Mouse (Mus musculus) limb, embryonic 13.5 days (tissue): ENCODE measurements at regions not wholly inside any gene's neighbourhood (a gene's known extent, or its start where the extent isn't known, plus 50 kb on each side); places are given as distances from the start of the nearest gene placed in this dataset.

Experiments
- ATAC-seq: fragments of 200-750 bp; cut with Nextera tagmentation; 2 replicates; pipeline ENCODE4 v1.8.0; 2017; ENCODE audit warnings: low read depth, moderate number of reproducible peaks, moderate TSS enrichment; ENCODE audit not compliant: low FRiP score
- H3K27ac ChIP-seq: fragments of 300-500 bp; sonication (generic); 2 replicates; pipeline ENCODE4 v1.5.1; 2015; ENCODE audit warnings: inconsistent platforms, mild to moderate bottlenecking, moderate library complexity
- H3K27me3 ChIP-seq: fragments of 300-500 bp; sonication (generic); 2 replicates; pipeline ENCODE4 v1.6.1; 2015; ENCODE audit warnings: mild to moderate bottlenecking, inconsistent platforms
- H3K36me3 ChIP-seq: fragments of 300-500 bp; sonication (generic); 2 replicates; pipeline ENCODE4 v1.6.1; 2015; ENCODE audit warnings: inconsistent platforms, mild to moderate bottlenecking, moderate library complexity
- H3K4me1 ChIP-seq: fragments of 300-500 bp; sonication (generic); 2 replicates; pipeline ENCODE4 v1.6.1; 2015; ENCODE audit warnings: inconsistent platforms
- H3K4me2 ChIP-seq: fragments of 300-500 bp; sonication (generic); replicated peaks from 2 replicates; pipeline ENCODE4 v1.6.1; 2015; ENCODE audit warnings: inconsistent platforms, mild to moderate bottlenecking, moderate library complexity
- H3K4me3 ChIP-seq: fragments of 300-500 bp; sonication (generic); 2 replicates; pipeline ENCODE4 v1.5.1; 2015; ENCODE audit warnings: moderate library complexity, mild to moderate bottlenecking, inconsistent platforms
- H3K9ac ChIP-seq: fragments of 300-500 bp; sonication (generic); 2 replicates; pipeline ENCODE4 v1.6.1; 2015; ENCODE audit warnings: mild to moderate bottlenecking, inconsistent platforms
- H3K9me3 ChIP-seq: fragments of 300-500 bp; sonication (generic); 2 replicates; pipeline ENCODE4 v1.6.1; 2016; ENCODE audit warnings: inconsistent platforms
- WGBS: fragments of 180-500 bp; shearing (Covaris S2); methylation state at CpG from one replicate; pipeline ENCODE4 v1.1.7; 2015; 5-methylcytosine and 5-hydroxymethylcytosine counted together

GRCm38 (mm10) chr13:114681196-114681595, 136.8 kb upstream of the Mocs2 start:
- no peak overlapping the region for H3K9ac ChIP-seq
- no peak overlapping the region for H3K4me3 ChIP-seq
- no peak overlapping the region for H3K4me2 ChIP-seq
- 0 out of 2 replicates have a peak, but pooled peaks cover 3% of the 10 kb centered on the region for H3K4me1 ChIP-seq
- no peaks in the 10 kb centered on the region for H3K9me3 ChIP-seq
- H3K36me3 ChIP-seq, result no peaks in the 10 kb centered on the region
- no peaks in the 10 kb centered on the region for H3K27me3 ChIP-seq
- H3K27ac ChIP-seq, result no peak overlapping the region
- 78% methylated on average over 4 of the region's 4 CpGs for WGBS
- no peak for ATAC-seq

DNA sequence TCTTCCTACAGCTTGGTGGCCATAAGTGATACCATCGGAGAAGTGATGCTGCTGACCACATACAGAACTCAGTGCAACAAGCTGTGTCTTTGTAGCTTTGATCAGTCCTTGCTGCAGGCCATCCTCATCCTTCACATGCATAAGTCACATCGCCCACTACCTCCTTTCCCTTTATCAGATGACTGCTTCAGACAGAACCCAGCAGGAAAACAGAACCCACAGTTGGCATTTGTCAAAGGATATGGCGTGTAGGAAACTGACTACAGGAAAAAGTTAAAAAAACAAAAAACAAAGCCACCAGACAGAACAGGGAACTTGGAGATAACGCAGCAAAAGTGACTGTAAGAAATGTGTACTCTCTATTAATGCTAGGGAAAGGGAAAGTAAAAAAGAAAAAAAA, 136.1 kb upstream of the Mocs2 start:
- 90% methylated on average over 4 of the region's 4 CpGs for WGBS
- ATAC-seq, result no peak
- Histone ChIP-seq H3K27me3 (no peaks in the 10 kb centered on the region), H3K27ac (no peak overlapping the region), H3K4me3 (no peak overlapping the region), H3K9ac (no peak overlapping the region), H3K36me3 (no peaks in the 10 kb centered on the region), H3K4me2 (no peak overlapping the region), H3K4me1 (0 out of 2 replicates have a peak, but pooled peaks cover 3% of the 10 kb centered on the region), H3K9me3 (no peaks in the 10 kb centered on the region)

DNA sequence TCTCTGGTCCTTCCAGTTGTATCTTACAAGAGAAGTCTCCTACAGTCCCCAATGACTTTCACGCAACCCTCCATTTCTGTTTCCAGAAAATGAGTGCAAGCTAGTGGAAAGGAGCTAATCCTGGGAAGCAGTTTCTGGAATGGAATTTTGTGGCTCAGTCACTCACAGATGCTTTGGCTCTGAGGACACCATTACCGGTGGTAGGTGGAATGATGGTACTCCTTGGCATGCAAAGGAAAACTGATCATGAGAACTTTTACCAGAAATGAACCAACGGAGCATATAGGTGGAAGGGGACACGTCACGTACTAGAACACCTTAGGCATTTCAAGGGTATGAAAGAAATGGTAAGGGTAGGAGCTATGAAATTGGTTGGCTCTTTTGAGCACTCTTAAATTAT, 135.1 kb upstream of the Mocs2 start:
- no peaks in the 10 kb centered on the region for H3K36me3 ChIP-seq
- no peak for ATAC-seq
- no peak overlapping the region for H3K9ac ChIP-seq
- H3K4me3 ChIP-seq, result no peak overlapping the region
- no peak overlapping the region for H3K4me2 ChIP-seq
- no peaks in the 10 kb centered on the region for H3K27me3 ChIP-seq
- WGBS, result 94% methylated on average over 5 of the region's 5 CpGs
- H3K9me3 ChIP-seq, result no peaks in the 10 kb centered on the region
- H3K27ac ChIP-seq, result no peak overlapping the region
- H3K4me1 ChIP-seq, result 0 out of 2 replicates have a peak, but pooled peaks cover 3% of the 10 kb centered on the region

- Histone ChIP-seq H3K4me1 (0 out of 2 replicates have a peak, but pooled peaks cover 3% of the 10 kb centered on the region), H3K27me3 (no peaks in the 10 kb centered on the region), H3K36me3 (no peaks in the 10 kb centered on the region), H3K9ac (no peak overlapping the region), H3K9me3 (no peaks in the 10 kb centered on the region), H3K4me2 (no peak overlapping the region), H3K27ac (no peak overlapping the region), H3K4me3 (no peak overlapping the region)
- ATAC-seq, result no peak
- WGBS, result 80% methylated on average over 1 of the region's 1 CpGs
Observed at GRCm38 (mm10) chr13:114684298-114684697, 133.7 kb upstream of the Mocs2 start.

DNA sequence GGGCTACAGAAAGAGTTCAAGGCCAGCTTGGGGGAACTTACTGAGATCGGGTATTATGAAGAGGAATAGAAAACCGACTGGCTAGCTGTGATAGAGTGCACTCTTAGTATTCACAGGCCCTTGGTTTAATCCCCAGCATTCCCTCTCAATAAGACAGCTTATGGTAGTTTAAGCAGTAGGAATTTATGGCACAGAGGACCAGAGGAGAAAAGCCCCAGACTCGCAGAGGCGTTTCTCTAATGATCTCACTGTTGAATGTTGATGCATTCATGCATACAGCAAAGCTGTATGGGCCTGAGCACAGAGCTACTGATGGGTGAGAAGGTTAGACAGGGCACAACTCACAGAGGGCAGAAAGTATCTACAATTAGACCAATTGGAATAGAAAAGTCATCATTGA, 132.7 kb upstream of the Mocs2 start:
- Histone ChIP-seq H3K27ac (no peak overlapping the region), H3K4me2 (no peak overlapping the region), H3K9ac (no peak overlapping the region), H3K4me1 (no peaks in the 10 kb centered on the region), H3K36me3 (no peaks in the 10 kb centered on the region), H3K27me3 (no peaks in the 10 kb centered on the region), H3K4me3 (no peak overlapping the region), H3K9me3 (no peaks in the 10 kb centered on the region)
- WGBS, result 70% methylated on average over 4 of the region's 4 CpGs
- no peak for ATAC-seq

GRCm38 (mm10) chr13:114712601-114713000, 105.4 kb upstream of the Mocs2 start:
- peaks cover 4% of the 10 kb centered on the region; the same call in 1 of the 2 replicates for H3K9me3 ChIP-seq
- no peak overlapping the region for H3K27ac ChIP-seq
- no peak overlapping the region for H3K4me3 ChIP-seq
- 19% methylated on average over 2 of the region's 2 CpGs for WGBS
- no peak overlapping the region for H3K4me2 ChIP-seq
- H3K36me3 ChIP-seq, result no peaks in the 10 kb centered on the region
- ATAC-seq, result no peak
- no peaks in the 10 kb centered on the region for H3K4me1 ChIP-seq
- H3K9ac ChIP-seq, result no peak overlapping the region
- no peaks in the 10 kb centered on the region for H3K27me3 ChIP-seq

DNA sequence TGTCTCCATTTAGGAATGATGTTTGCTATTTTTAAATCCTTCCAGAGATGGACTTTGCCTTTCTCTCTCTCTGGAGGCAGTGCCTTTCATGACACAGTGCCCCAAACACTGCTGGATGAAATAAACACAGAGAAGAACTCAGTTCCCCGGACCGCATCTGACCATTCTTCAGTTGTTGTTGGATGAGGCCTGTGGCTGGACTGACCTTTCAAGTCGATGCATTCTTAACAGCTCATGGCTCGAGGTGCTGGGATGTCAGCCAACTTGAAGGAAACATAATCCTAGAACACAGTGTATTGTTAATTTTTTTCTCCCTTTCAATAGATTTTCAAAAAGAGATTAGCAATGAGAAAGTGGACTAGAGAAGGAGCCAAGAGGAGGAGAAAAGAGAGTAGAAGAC, 98.3 kb upstream of the Mocs2 start:
- H3K4me2 ChIP-seq, result no peak overlapping the region
- 77% methylated on average over 4 of the region's 4 CpGs for WGBS

GRCm38 (mm10) chr13:114726828-114727227, 91.2 kb upstream of the Mocs2 start:
- no peaks in the 10 kb centered on the region for H3K36me3 ChIP-seq
- no peaks in the 10 kb centered on the region for H3K4me1 ChIP-seq
- 79% methylated on average over 4 of the region's 4 CpGs for WGBS
- H3K27ac ChIP-seq, result no peak overlapping the region
- ATAC-seq, result no peak
- 0 out of 2 replicates have a peak, but pooled peaks cover 4% of the 10 kb centered on the region for H3K9me3 ChIP-seq
- H3K4me3 ChIP-seq, result no peak overlapping the region
- H3K4me2 ChIP-seq, result no peak overlapping the region
- no peak overlapping the region for H3K9ac ChIP-seq
- H3K27me3 ChIP-seq, result no peaks in the 10 kb centered on the region

More for the DNA sequence above, 98.3 kb upstream of the Mocs2 start:
- Histone ChIP-seq H3K9ac (no peak overlapping the region), H3K9me3 (no peaks in the 10 kb centered on the region), H3K4me1 (no peaks in the 10 kb centered on the region), H3K4me3 (no peak overlapping the region), H3K36me3 (no peaks in the 10 kb centered on the region), H3K27ac (no peak overlapping the region), H3K27me3 (no peaks in the 10 kb centered on the region)
- ATAC-seq, result no peak

- Histone ChIP-seq H3K4me2 (no peak overlapping the region), H3K4me1 (no peaks in the 10 kb centered on the region), H3K27ac (no peak overlapping the region), H3K36me3 (no peaks in the 10 kb centered on the region), H3K9me3 (0 out of 2 replicates have a peak, but pooled peaks cover 4% of the 10 kb centered on the region), H3K9ac (no peak overlapping the region), H3K27me3 (no peaks in the 10 kb centered on the region), H3K4me3 (no peak overlapping the region)
- WGBS, result 89% methylated on average over 7 of the region's 7 CpGs
- no peak for ATAC-seq
Observed at GRCm38 (mm10) chr13:114735066-114735465, 83.0 kb upstream of the Mocs2 start.

- Histone ChIP-seq H3K9ac (no peak overlapping the region), H3K9me3 (no peaks in the 10 kb centered on the region), H3K4me3 (no peak overlapping the region), H3K36me3 (no peaks in the 10 kb centered on the region), H3K27me3 (no peaks in the 10 kb centered on the region), H3K4me1 (no peaks in the 10 kb centered on the region), H3K4me2 (no peak overlapping the region), H3K27ac (no peak overlapping the region)
- ATAC-seq, result no peak
- WGBS, result 94% methylated on average over 4 of the region's 4 CpGs
Observed at GRCm38 (mm10) chr13:114736066-114736465, 82.0 kb upstream of the Mocs2 start.

GRCm38 (mm10) chr13:114742534-114742933, 75.5 kb upstream of the Mocs2 start:
- Histone ChIP-seq H3K27ac (no peak overlapping the region), H3K9me3 (no peaks in the 10 kb centered on the region), H3K4me2 (no peak overlapping the region), H3K27me3 (no peaks in the 10 kb centered on the region), H3K36me3 (no peaks in the 10 kb centered on the region), H3K4me3 (no peak overlapping the region), H3K4me1 (no peaks in the 10 kb centered on the region), H3K9ac (no peak overlapping the region)
- 67% methylated on average over 3 of the region's 3 CpGs for WGBS
- ATAC-seq, result no peak

DNA sequence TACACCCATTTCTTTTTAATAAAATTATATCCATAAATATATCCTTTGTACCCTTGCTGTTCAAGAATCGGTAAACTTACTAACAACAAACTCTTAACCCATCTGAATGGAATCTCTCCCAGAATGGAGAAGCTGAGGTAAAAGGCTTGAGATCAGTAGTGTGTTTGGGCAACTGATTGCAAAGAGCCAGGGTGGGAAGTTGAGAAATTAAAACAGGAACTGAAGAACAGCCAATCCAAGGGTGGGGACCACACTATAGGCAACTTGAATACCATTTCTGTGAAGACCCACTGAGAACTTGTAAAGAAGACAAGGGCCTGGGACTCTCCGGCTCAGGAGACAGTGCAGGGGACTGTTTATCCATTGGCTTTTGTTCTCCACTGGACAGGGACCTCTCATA, 72.2 kb upstream of the Mocs2 start:
- no peaks in the 10 kb centered on the region for H3K27me3 ChIP-seq

GRCm38 (mm10) chr13:114757459-114757858, 60.6 kb upstream of the Mocs2 start:
- no peak overlapping the region for H3K9ac ChIP-seq
- H3K27ac ChIP-seq, result no peak overlapping the region
- no peaks in the 10 kb centered on the region for H3K4me1 ChIP-seq
- H3K4me3 ChIP-seq, result no peak overlapping the region
- H3K27me3 ChIP-seq, result no peaks in the 10 kb centered on the region
- H3K4me2 ChIP-seq, result no peak overlapping the region
- no peak for ATAC-seq
- H3K36me3 ChIP-seq, result no peaks in the 10 kb centered on the region
- no peaks in the 10 kb centered on the region for H3K9me3 ChIP-seq

More for the DNA sequence above, 72.2 kb upstream of the Mocs2 start:
- no peak overlapping the region for H3K4me3 ChIP-seq
- H3K4me2 ChIP-seq, result no peak overlapping the region
- H3K9me3 ChIP-seq, result no peaks in the 10 kb centered on the region
- WGBS, result 94% methylated on average over 2 of the region's 2 CpGs
- ATAC-seq, result no peak
- no peaks in the 10 kb centered on the region for H3K4me1 ChIP-seq
- no peak overlapping the region for H3K9ac ChIP-seq
- H3K27ac ChIP-seq, result no peak overlapping the region
- H3K36me3 ChIP-seq, result no peaks in the 10 kb centered on the region
